Mouse (Mus musculus) G1E (cell line): ENCODE results near the gene Tulp2.

Source experiments
- CTCF ChIP-seq: IDR thresholded peaks from 2 replicates; pipeline ENCODE4 v1.5.1; 2012; ENCODE audit warnings: low read depth, low read length, inconsistent platforms, mixed read lengths
- GATA2 ChIP-seq: IDR thresholded peaks from 2 replicates; pipeline ENCODE4 v1.6.1; 2012; ENCODE audit warnings: low read depth, low read length, inconsistent platforms, borderline replicate concordance
- POLR2AphosphoS5 ChIP-seq: IDR thresholded peaks from 2 replicates; pipeline ENCODE4 v1.6.1; 2012; ENCODE audit warnings: low read depth, low read length, inconsistent platforms; ENCODE audit not compliant: insufficient replicate concordance

GRCm38 (mm10) chr7:45544525-45544924 is 62.8 kb downstream of the Tulp2 start:
- TF ChIP-seq CTCF (no peak), POLR2AphosphoS5 (no peak), GATA2 (no peak)
